Mouse (Mus musculus) cortical plate, adult 2 months (tissue): Measurements from ENCODE around the gene Nr4a2.

Source experiments
- CTCF ChIP-seq: fragments of 200-500 bp; IDR thresholded peaks from 2 replicates; pipeline ENCODE4 v1.5.1; 2011; ENCODE audit warnings: mild to moderate bottlenecking, control low read depth, low read length; ENCODE audit not compliant: insufficient read depth; ENCODE audit errors: extremely low read depth
- POLR2A ChIP-seq: fragments of 200-500 bp; IDR thresholded peaks from 2 replicates; pipeline ENCODE4 v1.6.1; 2011; ENCODE audit warnings: mild to moderate bottlenecking, low read length, control low read depth; ENCODE audit not compliant: insufficient read depth; ENCODE audit errors: extremely low read depth

GRCm38 (mm10) chr2:57110401-57110800 is 13.4 kb downstream of the Nr4a2 start:
- TF ChIP-seq CTCF, result no peak
- no peak for TF ChIP-seq POLR2A
